Mouse (Mus musculus): Measurements from ENCODE around the gene Gm12355. TPM values are rescaled to one million over a fixed set of nuclear protein-coding genes. Genes with fewer than 3 reads are reported as not detected.

The Gm12355 gene
- total and polyA plus RNA-seq, 2 experiments from 2014 or later: 0.28 TPM; not detected in 1

- Histone ChIP-seq H3K4me3 (ENCODE audit: low read depth, low read length) (peak overlapping the region; percentile 74), H3K4me1 (ENCODE audit: insufficient read depth, low read length) (peaks cover 20% of the 10 kb centered on the region), H3K27ac (ENCODE audit: low read depth, low read length) (peak overlapping the region; percentile 86), H3K36me3 (ENCODE audit: insufficient read depth, low read length) (peaks cover 17% of the 10 kb centered on the region), H3K9me3 (ENCODE audit: low read length) (no peaks in the 10 kb centered on the region), H3K27me3 (ENCODE audit: insufficient read depth, low read length) (no peaks in the 10 kb centered on the region), H3K4me2 (ENCODE audit: low read depth, low read length, poor library complexity, severe bottlenecking) (peak overlapping the region; percentile 84), H3K9ac (replicated peaks; ENCODE audit: low read length, poor library complexity, severe bottlenecking) (peak overlapping the region; percentile 84)
- 1% methylated on average over 22 of the region's 22 CpGs for WGBS
- DNase-seq (ENCODE audit: low spot score) (no peak), ATAC-seq (ENCODE audit: low FRiP score) (peak; percentile 39; the same call in 1 of the 2 replicates)
- TF ChIP-seq CTCF (IDR thresholded peaks at IDR 0.05): no peak
Measured at GRCm38 (mm10) chr11:98586087-98586891, 39.2 kb downstream of the Gm12355 start.

- H3K27ac ChIP-seq (ENCODE audit: low read depth, low read length): no peak overlapping the region
- TF ChIP-seq CTCF (IDR thresholded peaks at IDR 0.05): no peak
- peaks cover 20% of the 10 kb centered on the region for H3K4me1 ChIP-seq (ENCODE audit: insufficient read depth, low read length)
- ATAC-seq (ENCODE audit: low FRiP score) (no peak), DNase-seq (ENCODE audit: low spot score) (no peak)
- no peaks in the 10 kb centered on the region for H3K9me3 ChIP-seq (ENCODE audit: low read length)
- no peak overlapping the region for H3K9ac ChIP-seq (replicated peaks; ENCODE audit: low read length, poor library complexity, severe bottlenecking)
- no peak overlapping the region for H3K4me2 ChIP-seq (ENCODE audit: low read depth, low read length, poor library complexity, severe bottlenecking)
- H3K36me3 ChIP-seq (ENCODE audit: insufficient read depth, low read length): peaks cover 17% of the 10 kb centered on the region
- WGBS: 94% methylated on average over 6 of the region's 6 CpGs
- no peaks in the 10 kb centered on the region for H3K27me3 ChIP-seq (ENCODE audit: insufficient read depth, low read length)
- no peak overlapping the region for H3K4me3 ChIP-seq (ENCODE audit: low read depth, low read length)
Measured at GRCm38 (mm10) chr11:98584629-98585177, 40.8 kb downstream of the Gm12355 start.

GRCm38 (mm10) chr11:98584146-98584545 is 41.3 kb downstream of the Gm12355 start:
- DNase-seq (ENCODE audit: low spot score) (no peak), ATAC-seq (ENCODE audit: low FRiP score) (no peak)
- no peaks in the 10 kb centered on the region for H3K9me3 ChIP-seq (ENCODE audit: low read length)
- H3K9ac ChIP-seq (replicated peaks; ENCODE audit: low read length, poor library complexity, severe bottlenecking): no peak overlapping the region
- H3K36me3 ChIP-seq (ENCODE audit: insufficient read depth, low read length): peaks cover 17% of the 10 kb centered on the region
- H3K4me1 ChIP-seq (ENCODE audit: insufficient read depth, low read length): peaks cover 20% of the 10 kb centered on the region
- WGBS: 86% methylated on average over 1 of the region's 1 CpGs
- no peaks in the 10 kb centered on the region for H3K27me3 ChIP-seq (ENCODE audit: insufficient read depth, low read length)
- no peak overlapping the region for H3K4me3 ChIP-seq (ENCODE audit: low read depth, low read length)
- no peak for TF ChIP-seq CTCF (IDR thresholded peaks at IDR 0.05)
- H3K4me2 ChIP-seq (ENCODE audit: low read depth, low read length, poor library complexity, severe bottlenecking): no peak overlapping the region
- no peak overlapping the region for H3K27ac ChIP-seq (ENCODE audit: low read depth, low read length)

GRCm38 (mm10) chr11:98583571-98583970 is 41.9 kb downstream of the Gm12355 start:
- no peak for ATAC-seq (ENCODE audit: low FRiP score)
- 37% methylated on average over 3 of the region's 3 CpGs for WGBS
- Histone ChIP-seq H3K4me2 (ENCODE audit: low read depth, low read length, poor library complexity, severe bottlenecking) (no peak overlapping the region), H3K4me3 (ENCODE audit: low read depth, low read length) (no peak overlapping the region), H3K9ac (replicated peaks; ENCODE audit: low read length, poor library complexity, severe bottlenecking) (no peak overlapping the region), H3K27me3 (ENCODE audit: insufficient read depth, low read length) (no peaks in the 10 kb centered on the region), H3K27ac (ENCODE audit: low read depth, low read length) (no peak overlapping the region), H3K4me1 (ENCODE audit: insufficient read depth, low read length) (peaks cover 20% of the 10 kb centered on the region), H3K9me3 (ENCODE audit: low read length) (no peaks in the 10 kb centered on the region), H3K36me3 (ENCODE audit: insufficient read depth, low read length) (peaks cover 17% of the 10 kb centered on the region)
- no peak for DNase-seq (ENCODE audit: low spot score)
- TF ChIP-seq CTCF (IDR thresholded peaks at IDR 0.05): peak; percentile 36

- Histone ChIP-seq H3K9me3 (ENCODE audit: low read length) (no peaks in the 10 kb centered on the region), H3K27me3 (ENCODE audit: insufficient read depth, low read length) (no peaks in the 10 kb centered on the region), H3K9ac (replicated peaks; ENCODE audit: low read length, poor library complexity, severe bottlenecking) (no peak overlapping the region), H3K36me3 (ENCODE audit: insufficient read depth, low read length) (peaks cover 17% of the 10 kb centered on the region), H3K4me2 (ENCODE audit: low read depth, low read length, poor library complexity, severe bottlenecking) (no peak overlapping the region), H3K4me3 (ENCODE audit: low read depth, low read length) (no peak overlapping the region), H3K27ac (ENCODE audit: low read depth, low read length) (no peak overlapping the region), H3K4me1 (ENCODE audit: insufficient read depth, low read length) (peaks cover 19% of the 10 kb centered on the region)
- WGBS: 88% methylated on average over 3 of the region's 3 CpGs
- TF ChIP-seq CTCF (IDR thresholded peaks at IDR 0.05): no peak
- DNase-seq (ENCODE audit: low spot score): no peak
- ATAC-seq (ENCODE audit: low FRiP score): no peak
Measured at GRCm38 (mm10) chr11:98583265-98583552, 42.3 kb downstream of the Gm12355 start.

GRCm38 (mm10) chr11:98582551-98583264 is 42.8 kb downstream of the Gm12355 start:
- no peak overlapping the region for H3K27ac ChIP-seq (ENCODE audit: low read depth, low read length)
- H3K4me1 ChIP-seq (ENCODE audit: insufficient read depth, low read length): peaks cover 17% of the 10 kb centered on the region
- ATAC-seq (ENCODE audit: low FRiP score) (no peak), DNase-seq (ENCODE audit: low spot score) (no peak)
- WGBS: 92% methylated on average over 12 of the region's 12 CpGs
- H3K9me3 ChIP-seq (ENCODE audit: low read length): no peaks in the 10 kb centered on the region
- peaks cover 17% of the 10 kb centered on the region for H3K36me3 ChIP-seq (ENCODE audit: insufficient read depth, low read length)
- no peak overlapping the region for H3K9ac ChIP-seq (replicated peaks; ENCODE audit: low read length, poor library complexity, severe bottlenecking)
- no peak overlapping the region for H3K4me2 ChIP-seq (ENCODE audit: low read depth, low read length, poor library complexity, severe bottlenecking)
- TF ChIP-seq CTCF (IDR thresholded peaks at IDR 0.05): no peak
- no peak overlapping the region for H3K4me3 ChIP-seq (ENCODE audit: low read depth, low read length)
- H3K27me3 ChIP-seq (ENCODE audit: insufficient read depth, low read length): no peaks in the 10 kb centered on the region
